Mouse (Mus musculus) frontal cortex, adult 2 months (tissue): ENCODE measurements around the gene Cd22. TPM values are rescaled to one million over a fixed set of nuclear protein-coding genes. Genes with fewer than 3 reads are reported as not detected.
A peak's percentile ranks its signal among the peaks of the same experiment; 100 is the strongest.
"Not testable (repeated sequence)": the region's sequence is repeated elsewhere in the genome, so short reads cannot be mapped to it uniquely, and the experiment has no call there.

Experiments
- DNase-seq, 2 experiments: peaks; one replicate each; pipeline ENCODE4 v3.0.0; 2022; ENCODE audit warnings: low spot score in 1 of 2; ENCODE audit errors: extremely low spot score in 1 of 2
- polyA plus RNA-seq: library from polyadenylated mRNA; depleted of rRNA; stranded (reverse); fragments of >200 nt; gene quantifications from 2 replicates; pipeline ENCODE4 v1.2.3, GENCODE M21; 2012

Gene Cd22
- polyA plus RNA-seq, 1 experiment = 0.66 TPM

DNA sequence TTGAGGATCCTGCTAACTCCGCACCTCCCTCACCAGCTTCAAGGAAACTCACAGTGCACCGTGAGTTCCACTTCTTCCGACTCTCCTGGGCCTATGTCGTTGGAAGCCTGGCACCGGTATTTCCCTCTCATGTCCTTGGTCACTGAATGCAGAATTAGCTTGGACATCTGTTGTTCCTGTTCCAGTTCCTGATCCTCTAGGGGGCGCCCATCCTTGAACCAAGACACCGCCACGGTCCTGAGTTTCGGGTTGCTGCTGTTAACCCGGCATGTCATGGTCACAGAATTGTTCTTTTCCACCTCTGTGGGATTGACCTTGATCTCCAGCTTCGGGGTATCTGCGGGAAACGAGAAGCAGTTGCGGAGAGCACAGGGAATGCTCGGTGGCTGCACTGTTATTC, 7.1 kb downstream of the Cd22 start:
- peak; percentile 24 to 83 for DNase-seq

DNA sequence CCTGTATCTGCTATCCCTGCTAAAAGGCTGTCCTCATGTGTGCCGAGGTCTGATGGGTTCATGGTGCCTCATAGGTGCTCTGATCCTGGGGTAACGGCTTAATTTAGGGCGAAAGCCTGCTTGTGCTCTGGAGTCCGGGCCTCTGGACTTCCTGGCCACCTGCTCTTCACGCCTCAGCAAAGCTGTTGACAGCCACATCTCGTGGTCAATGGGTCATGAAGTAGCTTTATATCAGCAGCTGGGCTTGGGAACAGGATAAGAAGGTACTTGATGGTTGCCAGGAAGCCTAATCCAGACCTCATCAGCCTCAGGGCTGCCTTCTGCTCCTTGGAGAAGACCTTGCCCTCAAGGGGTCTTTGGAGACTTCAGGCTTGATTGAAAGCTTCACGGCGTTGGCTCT, 16.8 kb downstream of the Cd22 start:
- no peak for DNase-seq

DNA sequence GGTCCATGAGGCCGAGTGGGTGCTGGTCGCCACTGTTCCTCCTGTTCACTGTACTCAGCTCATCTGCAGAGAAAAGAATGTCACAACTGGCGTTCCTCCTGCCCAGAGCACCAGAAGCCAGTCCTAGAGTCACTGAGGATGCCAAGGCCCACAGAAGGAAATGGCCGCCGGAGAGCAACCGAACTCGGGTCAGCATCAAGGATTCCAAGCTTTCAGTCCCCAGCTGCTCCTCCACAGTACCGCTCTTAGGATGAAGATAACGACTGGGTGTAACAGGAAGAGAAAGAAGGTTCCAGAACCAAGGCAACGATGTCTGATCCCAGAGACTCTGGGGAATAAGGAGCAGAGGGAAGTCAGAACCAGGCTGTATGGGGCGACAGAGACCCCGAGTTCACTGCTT, 18.7 kb downstream of the Cd22 start, which contains the start of gene Ffar1:
TSS of gene Ffar1 (minus strand) at position 101 of the 400 bp plus-strand sequence.
- no peak for DNase-seq

DNA sequence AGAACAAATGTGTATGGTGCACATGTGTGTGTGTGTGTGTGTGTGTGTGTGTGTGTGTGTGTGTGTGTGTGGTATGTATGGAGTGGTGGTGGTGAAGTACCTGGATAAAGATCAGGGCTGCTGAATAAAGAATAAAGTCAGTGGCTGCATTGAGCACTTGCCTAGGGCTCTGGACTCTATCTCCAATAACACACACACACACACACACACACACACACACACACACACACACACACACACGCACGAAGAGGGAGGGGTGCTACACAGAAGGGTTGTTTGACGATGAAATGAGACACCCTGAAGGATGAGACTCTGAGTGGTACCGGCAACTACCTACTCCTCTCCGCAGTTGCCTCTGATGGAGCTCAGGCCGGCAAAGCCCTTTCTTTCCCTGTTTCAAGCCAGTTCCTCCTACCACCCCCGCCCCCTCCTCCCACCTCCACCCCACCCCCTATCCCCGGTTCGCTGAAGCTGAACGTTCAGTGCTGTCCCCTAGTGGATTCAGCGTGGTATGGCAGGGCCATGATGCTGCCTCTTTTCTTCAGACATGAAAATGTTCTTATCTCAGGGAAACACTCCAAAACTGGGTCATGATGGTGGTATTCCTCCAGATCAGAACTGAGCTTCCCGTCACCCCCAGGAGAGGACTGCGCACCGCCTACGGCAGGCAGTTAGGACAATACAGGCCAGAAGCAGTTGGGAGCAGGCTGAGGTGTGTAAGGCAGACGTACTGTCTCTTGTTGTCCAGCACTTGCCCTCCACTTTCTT, 20.3 kb downstream of the Cd22 start:
- peak in 1 of 2 experiments; percentile 80 for DNase-seq

DNA sequence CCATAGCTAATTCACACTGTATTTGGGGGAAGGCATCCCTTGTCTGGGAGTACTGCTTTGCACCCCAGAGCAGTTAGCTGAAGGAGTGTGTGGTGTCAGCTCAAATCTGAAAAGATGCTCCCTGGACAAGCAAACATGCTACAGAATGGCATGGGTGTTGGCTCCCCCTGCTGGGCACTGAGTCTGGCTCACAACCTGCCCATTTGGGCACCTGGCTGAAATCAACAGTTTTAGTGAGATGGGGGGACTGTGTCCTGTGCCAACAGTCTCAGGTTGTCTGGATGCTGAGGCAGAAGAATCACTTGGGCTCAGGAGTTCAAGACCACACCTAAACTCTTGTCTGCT, 20.9 kb downstream of the Cd22 start:
- DNase-seq = peak; percentile 43 to 88

DNA sequence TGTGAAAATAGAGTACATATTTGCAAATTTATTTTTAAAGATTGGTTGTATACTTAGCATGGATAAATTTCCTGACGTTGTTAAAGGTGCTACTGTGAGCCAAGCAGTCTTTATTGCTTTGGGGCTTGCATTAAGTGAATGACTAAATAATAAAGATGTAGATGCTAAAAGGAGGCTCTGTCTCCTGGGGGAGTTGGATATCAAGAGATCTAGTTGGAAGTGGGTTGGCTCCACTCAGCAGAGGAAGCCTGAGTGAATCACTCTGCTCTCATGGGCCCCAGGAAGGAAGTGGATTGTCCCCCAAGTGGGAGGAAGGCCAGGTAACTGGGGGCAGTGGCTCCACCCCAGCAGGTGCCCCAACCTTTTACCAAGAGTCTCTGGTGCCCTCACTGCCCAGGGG, 22.4 kb downstream of the Cd22 start:
- no peak for DNase-seq

DNA sequence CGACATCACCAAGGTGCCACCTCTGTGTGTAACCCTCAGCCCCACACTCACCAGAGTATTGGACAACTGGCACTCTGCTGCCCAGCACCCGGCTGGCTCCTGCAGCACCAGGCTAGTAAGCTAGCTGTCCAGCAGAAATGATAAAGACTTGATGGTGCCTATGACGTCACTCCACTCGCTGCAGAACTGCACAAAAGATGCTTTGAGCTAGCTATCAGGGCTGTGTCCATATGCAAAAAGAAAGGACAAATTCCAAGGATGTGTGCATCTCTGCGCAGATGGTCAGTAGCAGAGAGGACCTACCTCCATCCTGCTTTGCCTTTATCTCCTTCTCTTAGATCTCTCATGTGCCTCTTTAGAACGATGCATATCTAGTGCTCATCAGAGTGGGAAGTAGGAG, 24.1 kb downstream of the Cd22 start, which contains the start of gene Ffar3:
TSS of gene Ffar3 (minus strand) at position 101 of the 400 bp plus-strand sequence.
- no peak for DNase-seq

DNA sequence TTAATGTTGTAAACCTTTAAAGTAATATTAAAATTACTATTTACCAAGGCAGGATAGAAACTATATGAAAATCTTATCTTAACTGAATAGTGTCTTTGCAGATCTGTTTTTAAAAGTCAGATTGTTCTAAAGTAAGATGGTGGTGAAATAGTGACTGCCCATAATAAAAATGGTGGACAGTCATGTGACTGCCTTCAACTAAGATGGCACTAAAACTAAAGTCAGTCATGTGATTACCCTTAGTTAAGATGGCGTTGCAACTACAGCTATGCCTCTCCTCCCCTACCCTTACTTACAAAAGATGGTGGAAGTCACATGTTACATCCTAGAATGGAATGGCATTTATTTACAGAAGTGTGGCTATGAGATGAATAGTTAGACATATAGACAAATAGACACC, 28.7 kb downstream of the Cd22 start:
- no peak for DNase-seq

DNA sequence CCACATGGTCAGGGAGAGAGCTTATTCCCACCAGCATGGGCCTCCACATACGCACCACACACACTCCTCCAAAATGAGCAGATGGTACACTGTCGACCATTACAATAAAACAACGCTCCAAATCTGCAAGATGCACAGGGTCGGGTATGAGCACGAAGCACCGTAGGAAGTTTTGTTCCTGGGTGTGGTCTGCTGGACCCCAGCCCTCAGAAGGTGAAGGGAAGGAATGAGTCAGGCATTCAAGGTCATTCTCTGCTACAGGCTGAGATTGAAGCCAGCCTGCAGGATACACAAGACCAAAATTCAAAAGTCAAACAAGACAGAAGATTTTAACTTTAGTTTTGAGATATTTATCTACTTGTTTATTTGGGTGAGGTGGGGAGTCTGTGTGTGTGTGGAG, 32.2 kb downstream of the Cd22 start:
- DNase-seq = no peak

DNA sequence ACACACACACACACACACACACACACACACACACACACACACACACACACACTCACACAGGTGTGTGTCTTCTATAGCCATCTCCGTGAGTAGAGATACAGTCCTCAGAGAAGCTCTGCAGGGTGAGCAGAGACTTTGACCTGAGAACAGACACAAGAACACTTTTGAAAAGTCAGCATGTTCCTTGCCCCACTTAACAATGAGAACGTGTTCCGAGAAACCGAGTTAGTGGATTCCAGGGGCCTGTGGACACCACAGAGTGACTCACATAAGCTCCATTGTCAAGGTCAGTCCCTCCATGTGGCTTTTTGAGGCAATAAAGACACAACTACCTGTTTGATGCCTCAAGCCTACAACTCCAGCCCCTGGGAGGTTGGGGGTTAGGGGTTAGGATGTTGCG, 32.8 kb downstream of the Cd22 start:
- no peak for DNase-seq

DNA sequence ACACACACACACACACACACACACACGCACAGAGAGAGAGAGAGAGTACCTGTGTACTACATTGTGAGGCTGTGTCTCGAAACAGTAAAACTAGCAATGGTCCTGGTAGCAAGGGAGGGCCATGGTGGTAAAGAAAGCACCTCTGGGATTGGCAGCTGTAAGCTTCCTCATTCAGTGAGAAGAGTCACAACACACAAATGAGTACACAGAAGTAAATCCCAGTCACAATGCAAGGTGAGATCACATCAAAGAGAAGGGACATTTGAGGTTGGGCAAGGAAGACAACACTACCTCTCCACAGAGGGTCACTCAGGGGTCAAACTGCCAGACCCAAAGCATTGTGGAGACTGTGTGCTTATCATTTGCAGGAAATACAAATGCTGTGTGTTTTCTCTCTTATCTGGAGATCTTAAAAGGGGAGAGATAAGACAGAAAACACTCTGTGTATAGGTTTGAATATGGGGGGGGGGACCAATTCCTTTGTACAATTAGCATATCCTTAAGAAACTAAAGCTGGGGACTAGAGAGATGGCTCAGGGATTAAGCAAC, 33.6 kb downstream of the Cd22 start:
- DNase-seq = no peak

DNA sequence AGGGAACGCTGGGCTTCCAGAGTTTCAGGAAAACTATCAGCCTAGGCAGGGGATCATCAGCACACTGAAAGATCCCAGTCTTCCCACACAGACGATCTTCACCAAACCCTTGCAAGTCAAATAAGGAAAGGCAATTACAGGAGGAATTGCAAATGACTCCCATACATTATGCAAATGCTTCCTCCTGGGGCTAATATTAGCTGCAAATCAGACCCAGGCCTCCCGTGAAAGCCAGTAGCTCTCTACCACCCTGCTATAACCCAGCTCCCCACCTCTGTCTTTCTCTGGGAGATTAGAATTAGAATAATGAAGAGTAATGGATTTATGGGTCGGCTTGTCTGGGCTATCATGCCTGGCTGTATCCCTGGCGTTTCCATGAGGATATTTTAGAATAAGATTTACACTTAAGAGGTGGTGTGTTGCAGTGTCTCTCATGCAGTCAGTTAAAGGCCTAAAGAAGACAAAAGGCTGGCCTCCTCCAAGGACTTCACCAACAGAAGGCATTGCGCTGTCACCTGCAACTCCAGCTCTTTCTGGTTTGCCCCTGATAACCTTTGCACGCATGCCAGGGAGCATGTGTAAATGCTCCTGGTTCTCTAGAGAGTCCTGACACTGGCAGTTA, 35.4 kb downstream of the Cd22 start:
- DNase-seq = no peak

DNA sequence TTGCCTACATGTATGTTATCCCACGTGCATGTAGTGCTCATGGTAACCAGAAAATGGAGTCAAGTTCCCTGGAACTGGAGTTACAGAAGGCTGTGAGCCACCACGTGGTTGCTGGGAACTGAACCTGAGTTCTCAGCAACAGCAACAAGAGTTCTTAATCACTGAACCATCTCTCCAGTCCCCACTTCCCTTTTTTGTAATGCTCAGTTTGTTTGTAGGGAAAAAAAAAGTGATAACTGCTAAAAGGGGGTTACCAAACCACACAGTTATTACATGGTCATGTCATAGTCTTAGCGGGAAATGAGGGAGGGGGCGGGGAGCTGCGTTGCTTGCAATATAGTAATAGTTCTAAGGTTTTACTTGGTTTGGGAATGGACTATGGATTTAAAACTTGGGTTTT, 38.0 kb downstream of the Cd22 start:
- DNase-seq = no peak

DNA sequence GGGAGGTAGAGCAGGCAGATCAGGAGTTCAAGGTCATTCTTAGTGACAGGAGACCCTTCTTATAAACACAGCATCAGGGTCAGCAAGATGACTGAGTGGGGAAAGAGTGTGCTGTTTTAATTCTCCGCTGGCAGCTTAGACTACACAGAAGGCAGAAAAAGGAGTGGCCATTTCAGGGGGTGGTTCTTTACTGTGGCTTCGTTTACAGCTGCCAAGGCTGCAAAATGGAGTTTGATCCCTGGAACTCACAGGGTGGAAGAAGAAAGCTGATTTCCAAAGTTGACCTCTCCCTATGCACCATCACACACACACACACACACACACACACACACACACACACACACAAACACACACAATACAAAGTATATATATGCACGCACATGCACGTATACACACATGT, 38.8 kb downstream of the Cd22 start:
- DNase-seq = no peak

DNA sequence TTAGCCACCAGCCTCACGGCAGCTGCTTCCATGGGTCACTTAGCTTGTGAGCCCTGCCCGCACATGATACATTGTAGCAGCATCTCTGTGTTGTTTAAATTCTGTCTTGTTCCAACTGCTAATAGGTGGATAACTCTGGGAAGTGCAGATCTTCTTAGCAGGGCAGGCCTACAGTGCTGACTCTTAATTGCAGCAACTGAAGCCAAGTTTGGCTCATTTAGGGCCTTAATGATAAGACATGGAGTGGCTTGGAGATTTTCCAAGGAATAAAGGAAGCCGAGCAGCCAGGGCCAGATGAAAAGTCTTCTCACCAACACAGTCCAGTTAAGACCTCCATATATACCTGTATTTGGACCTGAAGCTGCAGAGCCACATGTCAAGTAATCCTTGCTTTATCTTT, 39.8 kb downstream of the Cd22 start:
- DNase-seq = no peak

DNA sequence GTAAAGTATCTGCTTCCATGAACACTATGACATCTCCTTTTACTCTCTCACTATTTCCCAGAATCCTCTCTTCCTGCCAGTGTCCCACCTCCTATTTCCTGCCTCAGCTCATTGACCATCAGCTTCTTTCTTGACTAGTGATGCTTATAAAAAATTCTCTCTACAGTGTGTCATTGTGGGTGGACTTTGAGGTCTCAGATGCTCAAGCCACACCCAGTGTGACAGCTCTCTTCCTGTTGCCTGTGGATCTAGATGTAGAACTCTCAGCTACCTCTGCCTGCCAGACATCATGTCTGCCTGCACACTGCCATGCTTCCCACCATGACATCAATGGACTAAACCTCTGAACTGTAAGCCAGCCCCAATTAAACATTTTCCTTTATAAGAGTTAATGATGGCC, 42.9 kb downstream of the Cd22 start:
- no peak for DNase-seq

DNA sequence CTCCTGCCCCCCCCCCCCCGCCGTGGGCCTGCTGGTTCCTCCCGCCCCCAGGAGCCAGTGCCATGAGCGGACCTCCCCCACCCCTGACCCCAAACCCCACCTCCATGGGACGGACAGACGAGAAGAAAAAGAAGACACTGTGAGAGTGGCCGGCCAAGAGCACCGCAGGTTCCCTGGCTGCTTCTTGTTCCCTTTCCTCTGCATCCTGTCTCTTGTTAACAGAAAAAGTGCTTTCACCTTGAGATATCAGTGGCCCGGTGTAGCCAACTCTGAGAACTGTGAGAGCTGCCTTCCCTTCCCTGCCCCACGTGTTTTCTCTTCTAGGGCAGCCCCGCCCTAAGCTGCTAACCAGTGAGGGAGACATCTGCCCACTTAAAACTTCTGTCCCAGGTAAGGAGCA, 47.5 kb downstream of the Cd22 start:
- DNase-seq = not testable (repeated sequence)

DNA sequence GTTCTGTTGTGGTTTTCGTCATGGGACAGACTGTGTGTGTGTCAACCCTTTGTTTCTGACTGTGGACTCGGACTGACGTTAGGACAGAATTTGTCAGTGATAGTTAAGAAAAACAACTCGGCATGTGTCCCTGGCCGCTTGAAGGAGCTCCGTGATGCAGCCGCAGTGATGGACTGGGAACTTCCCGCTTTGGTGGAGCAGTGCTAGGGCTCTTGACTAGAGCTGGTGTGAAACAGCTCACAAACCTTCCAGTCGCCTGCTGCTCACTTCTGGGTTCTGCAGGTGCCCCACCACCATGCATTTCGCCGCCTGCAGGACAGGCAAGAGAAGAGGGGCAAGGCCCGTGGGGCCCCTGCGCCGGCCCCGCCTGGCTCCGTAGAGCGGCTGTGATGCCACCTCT, 47.9 kb downstream of the Cd22 start:
- DNase-seq = no peak

DNA sequence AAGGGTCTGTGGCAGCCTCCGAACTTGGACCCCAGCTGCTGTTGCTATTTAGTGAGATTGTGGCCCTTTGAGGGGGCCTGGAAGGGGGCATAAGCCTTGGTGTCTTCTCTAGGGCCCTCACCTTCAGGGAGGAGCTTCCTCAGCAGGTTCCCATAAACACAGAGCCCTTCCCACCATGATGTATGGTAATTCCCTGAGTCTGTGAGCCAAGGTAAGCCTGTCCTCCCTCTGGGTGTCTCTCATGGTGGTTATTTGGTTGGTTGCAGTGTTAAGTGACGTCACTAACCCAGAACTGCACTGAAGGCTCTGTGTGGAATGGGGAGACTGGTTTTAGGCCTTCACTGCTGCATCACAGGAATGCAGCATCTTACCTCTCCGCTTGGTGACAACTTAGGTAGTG, 50.7 kb downstream of the Cd22 start:
- DNase-seq = no peak

DNA sequence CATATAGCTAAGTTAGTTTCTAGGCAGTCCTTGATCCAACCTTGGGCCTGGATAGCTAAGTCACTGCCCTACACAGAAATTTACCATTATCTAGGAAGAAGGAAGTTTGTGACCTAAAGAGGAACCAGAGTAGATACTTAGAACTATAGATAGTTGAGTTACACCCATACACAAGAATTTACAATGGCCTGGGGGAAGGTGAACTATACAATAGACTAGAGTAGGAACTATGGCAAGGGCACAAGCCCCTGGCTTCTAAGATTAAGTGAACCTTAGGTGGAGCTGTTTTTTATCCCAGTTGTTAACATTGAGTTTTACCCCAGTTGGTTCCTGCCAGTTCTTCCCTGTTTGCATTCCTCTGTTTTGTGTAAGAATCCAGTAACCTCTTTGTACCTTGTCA, 51.3 kb downstream of the Cd22 start:
- DNase-seq = not testable (repeated sequence)

DNA sequence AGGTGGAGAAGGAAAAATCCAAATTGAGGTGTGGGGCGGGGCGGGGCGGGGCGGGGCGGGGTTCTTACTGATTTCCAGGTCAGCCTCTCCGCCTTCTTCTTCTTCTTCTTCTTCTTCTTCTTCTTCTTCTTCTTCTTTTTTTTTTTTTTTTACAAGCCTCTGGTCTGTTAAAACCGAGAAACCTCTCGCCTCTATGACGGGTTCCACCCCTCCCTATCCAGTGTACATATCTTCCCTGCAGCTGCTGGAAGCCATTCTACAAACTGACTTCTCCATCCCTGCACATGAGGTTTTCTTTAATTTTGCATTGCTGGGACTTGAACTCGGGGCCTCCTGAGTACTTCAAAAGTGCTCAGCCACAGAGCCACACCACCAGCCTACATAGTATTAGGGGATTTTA, 53.5 kb downstream of the Cd22 start:
- no peak for DNase-seq

DNA sequence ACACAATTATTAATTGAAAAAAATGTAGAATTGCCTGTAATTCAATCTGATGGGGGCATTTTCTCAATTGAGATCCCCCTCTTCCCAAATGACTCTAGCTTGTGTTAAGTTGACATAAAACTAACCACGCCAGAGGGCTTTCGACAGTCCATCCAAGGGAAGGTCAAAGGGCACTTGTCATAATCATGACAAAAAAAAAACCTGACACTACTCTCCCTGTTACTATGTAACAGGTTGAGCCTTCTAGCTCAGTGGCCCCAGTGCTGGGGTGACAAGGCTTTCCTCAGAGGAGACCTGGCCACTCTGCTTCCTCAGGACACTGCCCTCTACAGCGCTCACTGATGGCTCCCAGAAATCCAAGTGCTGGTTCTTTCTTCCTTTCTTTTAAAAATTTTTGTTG, 55.8 kb downstream of the Cd22 start:
- DNase-seq = no peak
